Mouse (Mus musculus) liver, embryonic 11.5 days (tissue): ENCODE data around the gene Acss2. TPM values are rescaled to one million over a fixed set of nuclear protein-coding genes. Genes with fewer than 3 reads are reported as not detected.

Experiments
- ATAC-seq: fragments of 200-750 bp; cut with Nextera tagmentation; replicated peaks from 2 replicates; pipeline ENCODE4 v1.8.0; 2017; ENCODE audit warnings: moderate number of reproducible peaks, mild to moderate bottlenecking, moderate TSS enrichment, moderate library complexity; ENCODE audit not compliant: low FRiP score
- DNase-seq: peaks from one replicate; pipeline ENCODE4 v3.0.0-alpha.2; 2017; ENCODE audit warnings: low spot score
- H3K27ac ChIP-seq: fragments of 300-500 bp; sonication (generic); 2 replicates; pipeline ENCODE4 v1.5.1; 2014; ENCODE audit warnings: mild to moderate bottlenecking, low read depth, low read length, control low read depth
- H3K27me3 ChIP-seq: fragments of 300-500 bp; sonication (generic); replicated peaks from 2 replicates; pipeline ENCODE4 v1.6.1; 2014; ENCODE audit warnings: low read length, mixed read lengths; ENCODE audit not compliant: control insufficient read depth, insufficient read depth
- H3K36me3 ChIP-seq: fragments of 300-500 bp; sonication (generic); 2 replicates; pipeline ENCODE4 v1.6.1; 2014; ENCODE audit warnings: mild to moderate bottlenecking, low read length, moderate library complexity, mixed read lengths; ENCODE audit not compliant: control insufficient read depth, insufficient read depth
- H3K4me1 ChIP-seq: fragments of 300-500 bp; sonication (generic); replicated peaks from 2 replicates; pipeline ENCODE4 v1.6.1; 2014; ENCODE audit warnings: low read length, mixed read lengths; ENCODE audit not compliant: control insufficient read depth, insufficient read depth
- H3K4me2 ChIP-seq: fragments of 300-500 bp; sonication (generic); 2 replicates; pipeline ENCODE4 v1.6.1; 2014; ENCODE audit warnings: mild to moderate bottlenecking, control low read depth, moderate library complexity
- H3K4me3 ChIP-seq: fragments of 300-500 bp; sonication (generic); 2 replicates; pipeline ENCODE4 v1.5.1; 2014; ENCODE audit warnings: low read depth, low read length, control low read depth
- H3K9ac ChIP-seq: fragments of 300-500 bp; sonication (generic); 2 replicates; pipeline ENCODE4 v1.6.1; 2014; ENCODE audit warnings: low read depth, low read length, control low read depth
- H3K9me3 ChIP-seq: fragments of 300-500 bp; sonication (generic); 2 replicates; pipeline ENCODE4 v1.6.1; 2016; ENCODE audit warnings: low read length, inconsistent platforms, mixed read lengths; ENCODE audit not compliant: control insufficient read depth
- WGBS: fragments of 180-500 bp; shearing (Covaris S2); extraction: QIAGEN DNeasy Blood & Tissue Kit; methylation state at CpG from one replicate; pipeline ENCODE4 v1.1.7; 2014; 5-methylcytosine and 5-hydroxymethylcytosine counted together
- polyA plus RNA-seq: library from polyadenylated mRNA; unstranded; fragments of >200 nt; fragmentation: Nextera tagmentation; extraction: Ambion mirVana; gene quantifications from 2 replicates; pipeline ENCODE4 v1.2.1, GENCODE M21; 2014

The Acss2 gene
- polyA plus RNA-seq, 1 experiment from 2014 or later: 28.5 TPM

GRCm38 (mm10) chr2:155505811-155506210 lies 11.9 kb upstream of the Acss2 start:
- no peaks in the 10 kb centered on the region for H3K27me3 ChIP-seq
- ATAC-seq (no peak), DNase-seq (no peak)
- H3K9me3 ChIP-seq: no peaks in the 10 kb centered on the region
- H3K4me3 ChIP-seq: no peak overlapping the region
- WGBS: 80% methylated on average over 9 of the region's 9 CpGs
- H3K36me3 ChIP-seq: no peaks in the 10 kb centered on the region
- no peak overlapping the region for H3K9ac ChIP-seq
- H3K27ac ChIP-seq: no peak overlapping the region
- H3K4me2 ChIP-seq: no peak overlapping the region
- no peaks in the 10 kb centered on the region for H3K4me1 ChIP-seq

DNA sequence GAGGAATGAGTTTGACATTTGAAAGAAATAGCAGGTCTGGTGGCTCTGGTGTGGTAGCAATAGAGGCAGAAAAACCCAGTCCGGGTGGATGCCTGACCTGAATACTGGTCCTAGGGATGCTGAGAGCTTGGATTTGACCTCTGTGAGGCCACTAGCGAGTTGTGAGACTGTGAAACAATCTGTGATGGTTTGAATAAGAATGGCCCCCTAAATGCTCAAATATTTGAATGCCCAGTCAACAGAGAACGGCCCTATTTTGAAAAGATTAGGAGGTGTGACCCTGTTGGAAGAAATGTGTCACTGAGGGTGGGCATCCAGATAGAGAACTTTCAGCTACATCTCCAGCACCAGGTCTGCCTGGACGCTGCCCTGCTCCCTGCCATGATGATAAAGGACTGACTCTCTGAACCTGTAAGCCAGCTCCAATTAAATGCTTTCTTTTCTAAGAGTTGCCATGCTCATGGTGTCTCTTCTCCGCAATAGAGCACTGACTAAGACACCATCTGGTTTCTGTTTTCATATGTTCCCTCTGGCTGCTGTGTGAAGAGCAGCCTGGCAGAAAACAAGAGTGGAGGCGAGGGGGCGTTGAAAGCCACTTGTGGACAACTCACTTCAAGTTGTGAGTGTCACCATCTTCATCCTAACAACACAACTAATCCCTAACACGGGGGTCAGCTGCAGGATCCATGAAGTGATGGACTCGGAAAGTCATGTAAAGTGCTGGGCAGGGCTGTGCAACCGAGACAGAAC lies 9.9 kb upstream of the Acss2 start:
- WGBS: 68% methylated on average over 10 of the region's 10 CpGs

DNA sequence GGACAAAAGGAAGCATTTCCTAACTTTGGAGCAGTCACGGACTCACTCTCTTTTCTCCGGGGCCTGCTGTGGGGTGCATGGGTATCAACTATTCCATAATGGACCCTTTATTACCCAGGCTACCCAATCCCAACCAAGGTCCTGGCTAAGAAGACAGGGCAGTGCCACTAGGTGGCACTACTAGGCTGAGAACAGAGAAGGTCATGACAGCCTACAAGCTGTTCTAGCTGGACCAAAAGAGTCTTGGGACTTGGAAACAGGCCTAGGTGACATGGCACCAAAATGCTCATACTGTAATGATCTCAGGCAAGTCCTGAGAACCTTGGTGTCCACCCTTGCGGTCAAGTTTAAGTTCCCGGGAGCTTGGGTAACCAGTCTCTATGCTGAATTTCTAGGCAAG lies 5.3 kb upstream of the Acss2 start:
- ATAC-seq (no peak), DNase-seq (no peak)
- 59% methylated on average over 4 of the region's 4 CpGs for whole genome bisulfite sequencing
- H3K27ac ChIP-seq: no peak overlapping the region
- peaks cover 23% of the 10 kb centered on the region for H3K27me3 ChIP-seq
- H3K4me2 ChIP-seq: no peak overlapping the region
- H3K36me3 ChIP-seq: no peaks in the 10 kb centered on the region
- H3K4me3 ChIP-seq: no peak overlapping the region
- H3K9ac ChIP-seq: no peak overlapping the region
- H3K4me1 ChIP-seq: peaks cover 6% of the 10 kb centered on the region; the same call in 1 of the 2 replicates
- no peaks in the 10 kb centered on the region for H3K9me3 ChIP-seq

More for the DNA sequence above, 9.9 kb upstream of the Acss2 start:
- Histone ChIP-seq H3K4me3 (no peak overlapping the region), H3K4me2 (no peak overlapping the region), H3K9me3 (no peaks in the 10 kb centered on the region), H3K27me3 (no peaks in the 10 kb centered on the region), H3K9ac (no peak overlapping the region), H3K27ac (no peak overlapping the region), H3K4me1 (no peaks in the 10 kb centered on the region), H3K36me3 (no peaks in the 10 kb centered on the region)
- ATAC-seq (no peak), DNase-seq (no peak)

DNA sequence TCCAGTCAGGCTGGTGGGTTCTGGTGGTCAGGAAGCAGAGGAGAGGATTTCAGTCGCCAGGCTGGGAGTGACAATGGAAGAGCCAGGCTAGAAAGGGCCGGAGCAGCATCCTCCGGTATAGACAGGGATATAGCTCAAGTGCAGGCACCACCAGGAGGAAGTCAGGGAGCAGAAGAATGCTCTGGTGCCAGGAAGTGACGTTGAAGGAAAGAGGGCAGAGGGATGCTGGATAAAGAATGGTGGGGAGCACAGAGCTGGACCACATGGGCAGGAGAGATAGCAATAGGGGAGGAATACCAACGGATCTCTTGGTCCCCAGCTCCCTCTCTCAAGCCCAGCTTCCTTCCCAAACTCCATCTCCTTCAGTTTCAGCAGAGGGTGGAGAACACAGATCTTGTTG lies 4.2 kb upstream of the Acss2 start:
- ATAC-seq: no peak

GRCm38 (mm10) chr2:155514666-155515065 lies 3.1 kb upstream of the Acss2 start:
- no peaks in the 10 kb centered on the region for H3K36me3 ChIP-seq
- ATAC-seq (no peak), DNase-seq (peak; percentile 55)
- H3K27ac ChIP-seq: no peak overlapping the region
- H3K4me2 ChIP-seq: peak overlapping the region; percentile 68
- peak overlapping the region; percentile 40 for H3K4me3 ChIP-seq
- peaks cover 23% of the 10 kb centered on the region for H3K27me3 ChIP-seq
- 4% methylated on average over 23 of the region's 23 CpGs for WGBS
- peaks cover 10% of the 10 kb centered on the region; the same call in 1 of the 2 replicates for H3K4me1 ChIP-seq
- H3K9me3 ChIP-seq: no peaks in the 10 kb centered on the region
- H3K9ac ChIP-seq: peak overlapping the region; percentile 46; the same call in 1 of the 2 replicates

More for the DNA sequence above, 4.2 kb upstream of the Acss2 start:
- peaks cover 6% of the 10 kb centered on the region; the same call in 1 of the 2 replicates for H3K4me1 ChIP-seq
- no peak for DNase-seq
- H3K4me2 ChIP-seq: no peak overlapping the region
- 52% methylated on average over 5 of the region's 5 CpGs for WGBS
- no peak overlapping the region for H3K9ac ChIP-seq
- H3K27ac ChIP-seq: no peak overlapping the region
- H3K36me3 ChIP-seq: no peaks in the 10 kb centered on the region
- H3K4me3 ChIP-seq: no peak overlapping the region
- peaks cover 23% of the 10 kb centered on the region for H3K27me3 ChIP-seq
- no peaks in the 10 kb centered on the region for H3K9me3 ChIP-seq

GRCm38 (mm10) chr2:155515941-155516340 lies 1.8 kb upstream of the Acss2 start:
- H3K4me2 ChIP-seq: no peak overlapping the region
- no peak overlapping the region for H3K27ac ChIP-seq
- H3K4me1 ChIP-seq: peaks cover 10% of the 10 kb centered on the region; the same call in 1 of the 2 replicates
- 13% methylated on average over 1 of the region's 1 CpGs for WGBS
- no peak for ATAC-seq
- no peak overlapping the region for H3K4me3 ChIP-seq
- H3K9ac ChIP-seq: no peak overlapping the region
- H3K27me3 ChIP-seq: peaks cover 23% of the 10 kb centered on the region
- peak; percentile 56 for DNase-seq
- no peaks in the 10 kb centered on the region for H3K36me3 ChIP-seq
- H3K9me3 ChIP-seq: no peaks in the 10 kb centered on the region

- DNase-seq: no peak
These were observed 953 bp downstream of the Acss2 start for GRCm38 (mm10) chr2:155518531-155519270.

GRCm38 (mm10) chr2:155523706-155524105 lies 6.0 kb downstream of the Acss2 start:
- Histone ChIP-seq H3K9ac (no peak overlapping the region), H3K27ac (no peak overlapping the region)
- 30% methylated on average over 5 of the region's 5 CpGs for WGBS

More at GRCm38 (mm10) chr2:155518531-155519270, 953 bp downstream of the Acss2 start:
- 27% methylated on average over 18 of the region's 18 CpGs for WGBS
- no peaks in the 10 kb centered on the region for H3K36me3 ChIP-seq
- H3K27ac ChIP-seq: peak overlapping the region; percentile 74
- peaks cover 18% of the 10 kb centered on the region for H3K27me3 ChIP-seq
- H3K4me1 ChIP-seq: peaks cover 10% of the 10 kb centered on the region; the same call in 1 of the 2 replicates
- peak overlapping the region; percentile 77 for H3K9ac ChIP-seq
- no peak for ATAC-seq
- H3K9me3 ChIP-seq: no peaks in the 10 kb centered on the region
- H3K4me3 ChIP-seq: peak overlapping the region; percentile 79
- peak overlapping the region; percentile 96 for H3K4me2 ChIP-seq

More at GRCm38 (mm10) chr2:155523706-155524105, 6.0 kb downstream of the Acss2 start:
- ATAC-seq: no peak
- DNase-seq: no peak
- Histone ChIP-seq H3K36me3 (no peaks in the 10 kb centered on the region), H3K27me3 (no peaks in the 10 kb centered on the region), H3K4me3 (no peak overlapping the region), H3K9me3 (no peaks in the 10 kb centered on the region), H3K4me1 (peaks cover 3% of the 10 kb centered on the region; the same call in 1 of the 2 replicates), H3K4me2 (no peak overlapping the region)
